Mouse (Mus musculus): Measurements from ENCODE around the gene Gm35549. TPM values are rescaled to one million over a fixed set of nuclear protein-coding genes. Genes with fewer than 3 reads are reported as not detected.
"Not testable (repeated sequence)": the region's sequence is repeated elsewhere in the genome, so short reads cannot be mapped to it uniquely, and the experiment has no call there.

The Gm35549 gene
- not detected in 2 replicates for total RNA-seq (2021)
- long read RNA-seq, partial matches to known transcripts, result 0 of 1 reads
- long read RNA-seq, other reads (novel, unspliced or antisense), result 1 of 1 reads

DNA sequence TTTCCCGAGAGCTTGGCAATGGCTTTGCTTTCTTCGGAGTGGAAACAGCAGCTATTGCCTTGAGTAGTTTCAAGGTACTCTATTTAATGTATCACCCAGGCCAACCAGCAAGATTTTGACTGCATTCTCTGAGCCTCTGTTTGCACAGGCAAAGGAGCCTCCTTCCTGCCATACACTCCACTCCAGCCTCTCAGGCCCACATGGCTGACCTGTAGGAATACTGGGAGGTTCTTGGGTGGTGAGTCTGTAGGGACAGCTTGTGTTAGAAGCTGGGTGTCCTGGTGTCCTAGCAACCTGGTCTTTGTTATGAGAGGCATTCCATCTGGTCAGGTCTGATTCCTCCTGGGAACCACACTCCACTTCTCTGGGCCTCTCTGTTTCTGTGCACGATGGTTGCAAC lies at the start of gene Gm35549:
TSS of gene Gm35549 (minus strand) at position 276 of the 400 bp plus-strand sequence.
- DNase-seq, result no peak

GRCm38 (mm10) chr9:122886372-122887179 lies 42.7 kb upstream of the Gm35549 start:
- DNase-seq, result peak; percentile 54

- DNase-seq, result no peak
Observed at GRCm38 (mm10) chr9:122885385-122885784, 41.5 kb upstream of the Gm35549 start, which contains the start of gene Zkscan7. TSS of gene Zkscan7 (plus strand) at chr9:122885685.

DNA sequence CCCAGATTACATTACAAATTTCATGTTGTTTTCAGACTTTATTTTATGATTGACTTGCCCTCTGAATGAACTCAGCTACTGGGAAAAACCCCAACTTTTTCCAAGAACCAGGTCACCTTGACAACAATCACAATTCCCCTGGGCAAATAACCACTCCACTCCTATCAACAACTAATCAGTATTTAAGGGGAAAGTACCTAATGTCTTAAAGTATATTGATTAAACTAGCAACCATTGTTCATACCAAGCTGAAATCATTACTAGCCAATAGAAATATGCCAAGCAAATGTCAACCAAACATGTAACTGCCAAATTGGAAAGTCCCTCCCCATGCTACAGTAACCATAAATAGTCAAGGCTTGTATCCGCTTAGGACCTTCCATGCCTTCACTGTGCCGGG lies 31.3 kb upstream of the Gm35549 start:
- no peak for DNase-seq

DNA sequence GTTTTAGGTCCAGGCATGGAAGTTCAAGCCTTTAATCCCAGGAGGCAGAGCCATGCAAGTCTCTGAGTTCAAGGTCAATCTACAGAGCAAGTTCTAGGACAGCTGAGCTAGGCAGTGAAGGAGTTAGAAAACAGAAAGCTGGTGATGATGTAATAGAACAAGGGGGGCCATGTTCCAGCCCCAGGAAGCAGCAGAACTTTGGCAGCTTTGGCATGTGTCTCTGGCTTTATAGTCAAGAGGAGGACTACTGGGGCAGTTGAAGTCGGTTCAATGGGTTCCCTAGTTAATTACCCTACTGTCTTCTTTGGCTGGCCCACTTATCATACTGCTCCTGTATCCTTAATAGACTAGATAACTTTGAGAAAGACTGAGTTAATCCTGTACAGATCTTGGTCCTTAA lies 30.8 kb upstream of the Gm35549 start:
- DNase-seq, result no peak

DNA sequence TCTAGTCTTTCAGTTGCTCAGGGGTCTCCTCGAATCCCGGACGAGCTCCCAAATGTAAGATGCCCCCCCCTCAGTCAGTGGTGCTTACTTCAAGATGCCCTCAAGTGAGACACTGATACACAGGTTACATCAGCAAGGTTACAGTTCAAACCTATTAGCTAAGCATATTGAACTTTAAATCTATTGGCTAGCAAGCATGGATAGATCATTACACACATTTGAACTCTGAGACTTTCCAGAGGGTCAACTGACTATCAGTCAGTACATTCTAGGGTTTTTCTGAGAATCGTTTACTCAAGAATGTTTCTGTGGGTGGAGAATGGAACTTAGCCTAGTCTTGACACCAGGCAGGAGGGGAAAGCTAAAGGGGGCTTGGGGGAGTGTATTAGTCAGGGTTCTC lies 28.8 kb upstream of the Gm35549 start:
- no peak for DNase-seq

DNA sequence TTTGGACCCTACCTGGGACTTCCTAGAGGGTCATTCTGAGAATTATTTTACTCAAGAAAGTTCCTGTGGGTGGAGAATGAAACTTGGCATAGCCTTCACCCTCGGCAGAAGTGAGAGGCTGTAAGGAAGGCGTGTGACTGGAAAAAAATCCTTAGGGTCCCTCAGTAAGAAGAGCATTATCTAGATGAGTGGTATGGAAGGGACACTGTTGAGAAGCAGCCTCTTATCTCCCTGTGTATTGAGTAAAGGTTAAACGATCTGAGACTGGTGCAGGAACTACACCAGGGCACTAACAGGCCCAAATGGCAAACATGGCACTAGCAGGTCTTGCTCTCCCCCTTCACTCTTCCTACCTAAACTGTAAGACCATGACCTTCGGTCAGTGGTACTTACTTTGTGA lies 22.4 kb upstream of the Gm35549 start:
- DNase-seq, result no peak

DNA sequence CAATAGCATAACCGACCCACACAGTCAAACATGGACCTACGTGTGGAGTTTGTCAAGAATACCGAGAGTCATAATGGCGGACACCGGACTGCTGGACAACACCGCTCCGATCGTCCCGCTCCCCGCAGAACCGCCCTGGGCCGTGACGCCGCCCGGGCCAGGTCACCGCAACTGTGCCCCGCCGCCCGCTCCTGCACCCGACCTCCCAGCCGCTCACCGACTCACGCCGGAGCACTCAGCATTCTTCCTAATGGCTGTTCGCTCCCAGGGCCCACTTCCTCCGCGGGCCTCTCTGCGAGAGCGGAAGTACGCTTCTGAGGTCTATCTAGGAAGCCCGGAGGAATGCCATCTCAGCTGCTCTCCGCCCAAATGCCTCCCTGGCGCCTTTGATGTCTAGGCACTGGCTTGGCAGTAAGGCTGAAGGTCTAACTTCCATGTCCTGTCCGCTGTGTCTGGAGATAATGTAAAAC lies 21.9 kb upstream of the Gm35549 start, which contains the start of gene Zfp445:
TSS of gene Zfp445 (minus strand) at position 310 of the 470 bp plus-strand sequence.
- peak; percentile 75 for DNase-seq

DNA sequence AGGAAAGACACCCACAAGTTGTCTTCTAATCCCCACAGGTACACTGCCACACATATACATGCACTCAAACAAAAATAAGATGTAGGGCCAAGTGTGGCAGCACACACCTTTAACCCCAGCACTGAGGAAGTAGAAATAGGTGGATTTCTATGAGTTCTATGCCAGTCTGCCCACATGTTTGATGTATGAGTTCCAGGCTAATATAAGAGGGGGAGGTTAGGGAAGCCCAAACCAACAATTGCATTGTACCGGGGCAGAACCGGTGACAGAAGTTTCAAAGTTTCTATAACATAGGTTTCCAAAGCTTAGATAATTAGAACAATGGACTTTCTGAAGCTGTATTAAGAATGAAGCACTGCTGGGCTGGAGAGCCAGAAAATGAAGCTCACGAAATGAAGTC lies 21.0 kb upstream of the Gm35549 start:
- no peak for DNase-seq

- DNase-seq, result no peak
Observed at GRCm38 (mm10) chr9:122863731-122864130, 19.9 kb upstream of the Gm35549 start.

GRCm38 (mm10) chr9:122860752-122861151 lies 16.9 kb upstream of the Gm35549 start:
- no peak for DNase-seq

GRCm38 (mm10) chr9:122856716-122857115 lies 12.9 kb upstream of the Gm35549 start:
- no peak for DNase-seq

DNA sequence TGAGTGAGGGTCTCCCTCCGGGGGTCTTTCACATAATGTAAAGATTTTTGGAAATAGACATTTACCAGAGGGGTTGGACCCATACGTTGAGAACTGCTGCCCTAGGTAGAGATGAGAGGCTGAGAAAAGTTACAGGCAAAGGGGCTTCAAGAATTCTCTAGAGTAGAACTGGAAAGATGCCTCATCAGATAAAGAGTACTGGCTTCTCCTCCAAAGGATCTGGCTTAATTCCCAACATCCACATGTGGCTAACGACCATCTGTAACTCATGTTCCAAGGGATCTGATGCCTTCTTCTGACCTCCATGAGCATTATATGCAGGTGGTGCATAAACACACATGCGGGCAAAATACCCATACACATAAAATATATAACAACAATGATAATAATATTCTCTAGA lies 11.8 kb upstream of the Gm35549 start:
- no peak for DNase-seq

- not testable (repeated sequence) for DNase-seq
Observed at GRCm38 (mm10) chr9:122855141-122855540, 11.3 kb upstream of the Gm35549 start.

GRCm38 (mm10) chr9:122854526-122854925 lies 10.7 kb upstream of the Gm35549 start:
- no peak for DNase-seq

GRCm38 (mm10) chr9:122847811-122848311 lies 4.0 kb upstream of the Gm35549 start:
- DNase-seq, result not testable (repeated sequence)

DNA sequence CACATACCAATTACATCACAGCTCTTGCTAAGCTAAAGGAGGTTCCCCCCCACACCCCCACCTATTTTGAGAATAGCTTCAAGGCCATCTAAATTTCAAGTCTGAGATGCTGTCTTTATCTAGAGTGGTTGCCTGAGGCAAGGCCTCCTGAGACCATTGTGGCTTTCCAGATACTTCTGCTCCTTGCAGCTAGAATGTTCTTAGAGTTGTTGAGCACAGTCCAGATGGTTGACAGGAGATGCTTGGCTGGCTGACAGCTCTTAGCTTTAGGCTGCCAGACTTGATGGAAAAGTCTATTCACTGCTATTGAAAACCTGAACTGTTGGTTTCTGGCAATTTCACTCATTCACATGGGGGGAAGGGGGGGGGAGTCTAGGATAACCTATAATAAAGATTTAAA lies 2.3 kb upstream of the Gm35549 start:
- DNase-seq, result no peak

DNA sequence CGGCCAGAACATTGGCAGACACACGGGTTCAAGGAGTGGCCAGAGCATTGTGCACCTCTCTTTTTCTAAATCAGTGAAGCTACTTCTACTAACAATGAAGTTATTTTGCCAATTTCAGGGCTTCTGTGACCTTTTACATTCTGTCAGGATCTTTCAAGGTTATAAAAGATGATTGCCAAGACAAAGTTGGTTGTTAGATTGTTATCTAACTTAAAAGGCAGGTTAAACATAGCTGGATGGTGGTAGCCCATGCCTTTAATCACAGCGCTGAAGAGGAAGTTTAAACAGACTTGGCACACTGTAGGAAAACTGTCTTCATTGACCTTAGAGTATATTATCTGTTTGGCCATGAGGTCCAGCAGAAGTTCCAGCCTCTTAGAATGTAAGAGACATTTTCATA lies 1.8 kb upstream of the Gm35549 start:
- no peak for DNase-seq

GRCm38 (mm10) chr9:122837680-122838079 lies 6.2 kb downstream of the Gm35549 start:
- peak; percentile 47 for DNase-seq

- no peak for DNase-seq
Observed at GRCm38 (mm10) chr9:122837216-122837615, 6.6 kb downstream of the Gm35549 start.

GRCm38 (mm10) chr9:122836790-122837189 lies 7.0 kb downstream of the Gm35549 start:
- DNase-seq, result peak; percentile 68

DNA sequence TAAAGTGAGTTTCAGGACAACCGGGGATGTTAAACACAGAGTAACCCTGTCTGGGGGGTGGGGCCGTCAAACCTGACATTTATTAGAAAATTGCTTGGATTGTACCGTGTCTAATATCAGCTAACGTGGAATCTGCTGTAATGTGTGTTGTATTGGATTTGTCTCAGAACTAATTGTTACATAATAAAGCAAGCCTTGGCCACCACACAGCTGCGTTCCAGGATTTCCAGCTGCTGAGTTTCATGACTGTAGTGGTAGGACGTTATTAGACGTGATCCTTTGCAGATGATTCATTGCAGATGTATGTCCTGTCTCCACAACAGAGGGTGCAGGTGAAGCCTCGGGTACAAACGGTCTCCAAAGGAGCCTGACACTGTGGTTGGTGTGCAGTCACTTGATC lies 7.7 kb downstream of the Gm35549 start:
- no peak for DNase-seq

GRCm38 (mm10) chr9:122829826-122830380 lies 13.9 kb downstream of the Gm35549 start:
- DNase-seq, result no peak
